Mouse (Mus musculus) bone marrow macrophage, adult 2 months (primary cell): ENCODE measurements around the gene Dnajc5. TPM values are rescaled to one million over a fixed set of nuclear protein-coding genes. Genes with fewer than 3 reads are reported as not detected.

Experiments
- H3K27ac ChIP-seq: 2 replicates; pipeline ENCODE4 v1.5.1; 2012; ENCODE audit warnings: low read depth, low read length; ENCODE audit not compliant: insufficient read depth
- H3K4me1 ChIP-seq: 2 replicates; pipeline ENCODE4 v1.6.1; 2012; ENCODE audit warnings: low read length; ENCODE audit not compliant: control insufficient read depth, insufficient read depth
- H3K4me3 ChIP-seq: 2 replicates; pipeline ENCODE4 v1.5.1; 2012; ENCODE audit warnings: mild to moderate bottlenecking, low read length, moderate library complexity; ENCODE audit not compliant: insufficient read depth
- CTCF ChIP-seq: IDR thresholded peaks from 2 replicates; pipeline ENCODE4 v1.5.1; 2012; ENCODE audit warnings: low read depth, mild to moderate bottlenecking, low read length, moderate library complexity
- POLR2A ChIP-seq: IDR thresholded peaks from 2 replicates; pipeline ENCODE4 v1.6.1; 2012; ENCODE audit warnings: mild to moderate bottlenecking, low read depth, low read length, borderline replicate concordance
- polyA plus RNA-seq: library from polyadenylated mRNA; stranded (reverse); fragments of >200 nt; gene quantifications from 2 replicates; pipeline ENCODE4 v1.2.4, GENCODE M21; 2012; ENCODE audit not compliant: missing spikeins, insufficient read depth, insufficient read length

Gene Dnajc5
- polyA plus RNA-seq, 1 experiment: 71.7 TPM

DNA sequence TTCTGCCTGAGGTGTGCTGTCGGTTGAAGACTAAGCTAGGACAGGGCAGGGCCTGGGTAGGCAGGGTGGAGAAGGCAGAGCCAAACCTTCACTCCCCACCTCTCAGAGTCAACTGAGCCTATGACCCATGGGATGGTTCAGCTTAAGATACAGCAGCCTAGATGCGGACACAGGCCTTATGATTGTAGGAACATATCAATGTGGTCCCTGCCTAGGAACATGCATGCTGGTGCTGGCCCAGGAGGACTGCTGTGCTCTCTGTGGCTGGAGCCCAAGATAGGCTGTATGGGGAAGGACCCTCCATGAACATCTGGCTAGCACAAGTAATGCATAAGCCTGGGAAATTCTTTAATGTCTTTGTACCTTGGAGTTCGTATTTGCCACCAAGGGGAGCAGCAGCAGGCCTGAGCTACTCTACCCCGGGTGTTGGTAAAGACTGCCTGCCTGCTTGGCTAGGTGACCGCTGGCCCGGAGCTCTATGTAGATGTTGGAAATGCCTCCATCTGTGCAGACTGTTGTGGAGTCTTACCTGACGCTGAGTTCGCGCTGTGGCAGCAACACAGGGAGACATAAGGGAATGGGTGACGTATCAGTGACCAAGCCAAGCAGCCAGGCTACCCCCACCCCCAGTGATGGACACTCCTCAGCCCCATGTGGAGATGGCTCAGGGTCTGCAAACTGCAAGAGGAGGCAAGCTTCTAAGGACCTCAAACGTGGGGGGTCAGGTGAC is 51.8 kb downstream of the Dnajc5 start:
- TF ChIP-seq POLR2A: no peak
- no peak for TF ChIP-seq CTCF
- no peak overlapping the region for H3K4me3 ChIP-seq
- H3K4me1 ChIP-seq: no peaks in the 10 kb centered on the region
- no peak overlapping the region for H3K27ac ChIP-seq

DNA sequence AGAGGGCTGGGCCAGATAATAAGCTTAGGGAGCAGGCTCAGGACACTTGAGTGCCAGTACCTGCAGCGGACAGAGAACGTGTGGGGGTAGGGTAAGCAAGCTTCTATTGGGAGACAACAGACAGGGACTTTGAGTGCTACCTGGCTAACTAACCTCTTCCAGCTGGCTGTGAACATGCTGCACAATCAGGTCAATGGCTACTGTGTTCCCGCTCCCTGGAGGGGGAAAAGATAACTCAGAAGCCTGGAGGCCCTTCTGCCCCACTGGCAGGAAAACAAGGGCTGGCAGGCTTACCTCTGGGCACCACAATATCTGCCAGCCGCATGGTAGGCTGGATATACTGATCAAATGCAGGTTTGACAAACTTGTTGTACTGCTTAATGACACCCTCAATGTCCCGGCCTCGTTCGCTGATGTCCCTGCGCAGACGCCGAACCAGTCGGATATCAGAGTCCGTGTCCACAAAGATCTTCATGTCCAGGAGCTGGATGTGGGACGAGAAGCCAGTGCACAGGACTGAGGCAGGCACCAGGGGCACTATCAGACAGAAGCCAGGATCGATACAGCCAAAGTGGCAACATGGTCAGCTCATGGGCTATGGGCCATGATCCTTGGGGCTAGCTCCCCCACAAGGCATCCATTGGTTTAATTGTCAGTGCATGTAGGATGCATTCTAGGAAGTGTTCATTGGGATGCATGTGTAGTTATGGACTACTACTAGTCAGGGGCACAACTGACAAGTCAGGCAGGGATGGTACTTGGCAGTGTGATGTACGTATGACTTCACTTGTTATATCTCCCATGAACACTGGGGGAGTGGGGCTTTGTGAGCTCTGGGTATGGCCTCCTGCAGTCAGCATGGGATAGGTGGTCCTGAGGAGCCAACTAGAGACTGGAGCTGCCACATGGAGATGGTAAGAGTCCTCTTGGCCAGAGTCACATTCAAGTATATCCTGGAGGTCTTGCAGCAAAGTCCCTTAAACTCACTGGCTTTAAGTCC is 52.9 kb downstream of the Dnajc5 start:
- TF ChIP-seq POLR2A (no peak), CTCF (no peak)
- Histone ChIP-seq H3K27ac (no peak overlapping the region), H3K4me1 (no peaks in the 10 kb centered on the region), H3K4me3 (no peak overlapping the region)

DNA sequence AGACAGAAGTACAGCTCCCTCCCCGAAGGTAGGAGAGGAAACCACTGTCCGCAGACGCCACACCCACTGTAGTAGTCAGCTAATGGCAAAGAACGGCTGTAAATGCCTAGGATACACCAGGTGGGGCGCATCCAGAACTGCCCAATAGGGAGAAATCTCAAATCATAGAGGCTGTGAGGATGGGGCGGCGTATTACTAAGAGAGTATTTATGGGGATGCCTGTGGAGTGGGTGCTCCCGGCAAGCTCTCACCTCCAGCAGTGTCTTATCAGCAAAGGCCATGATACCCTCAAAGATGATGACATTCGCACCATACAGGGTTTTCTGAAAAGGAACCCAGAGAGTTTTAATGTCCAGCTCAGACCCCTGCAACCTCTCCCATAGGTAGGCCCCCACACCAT is 53.7 kb downstream of the Dnajc5 start:
- no peak for TF ChIP-seq POLR2A
- Histone ChIP-seq H3K4me3 (no peak overlapping the region), H3K27ac (no peak overlapping the region), H3K4me1 (no peaks in the 10 kb centered on the region)

DNA sequence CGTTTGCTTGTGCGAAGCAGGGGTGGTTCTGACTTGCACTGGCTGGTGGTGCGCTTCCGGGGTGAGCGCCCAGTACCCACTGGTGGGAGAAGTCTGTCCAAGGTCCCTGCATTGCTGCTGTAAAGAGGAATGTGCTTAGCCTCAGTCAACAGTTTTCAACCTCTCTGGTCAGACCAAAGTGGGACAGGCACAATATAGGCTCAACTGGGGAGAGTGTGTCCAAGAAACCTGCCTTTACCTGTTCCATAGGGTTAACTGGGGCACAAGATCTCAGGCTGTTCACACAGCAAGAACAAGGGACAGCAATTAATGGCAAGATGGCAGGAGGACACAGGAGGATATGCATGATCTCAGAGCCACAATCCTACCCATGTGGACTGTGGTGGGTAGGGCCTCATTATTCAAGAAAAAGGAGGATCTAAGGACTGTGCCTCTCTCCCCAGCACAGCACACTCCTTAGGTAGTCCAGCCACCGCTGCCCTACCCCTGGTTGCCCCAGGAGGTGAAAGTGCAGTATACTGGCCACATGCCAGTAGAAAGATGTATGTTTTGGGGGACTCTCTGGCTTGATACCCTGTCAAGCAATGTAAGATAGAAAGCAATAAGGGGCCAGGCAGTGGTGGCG is 54.7 kb downstream of the Dnajc5 start:
- no peak for TF ChIP-seq CTCF
- TF ChIP-seq POLR2A: no peak
- Histone ChIP-seq H3K4me1 (peaks cover 1% of the 10 kb centered on the region), H3K4me3 (no peak overlapping the region), H3K27ac (no peak overlapping the region)

DNA sequence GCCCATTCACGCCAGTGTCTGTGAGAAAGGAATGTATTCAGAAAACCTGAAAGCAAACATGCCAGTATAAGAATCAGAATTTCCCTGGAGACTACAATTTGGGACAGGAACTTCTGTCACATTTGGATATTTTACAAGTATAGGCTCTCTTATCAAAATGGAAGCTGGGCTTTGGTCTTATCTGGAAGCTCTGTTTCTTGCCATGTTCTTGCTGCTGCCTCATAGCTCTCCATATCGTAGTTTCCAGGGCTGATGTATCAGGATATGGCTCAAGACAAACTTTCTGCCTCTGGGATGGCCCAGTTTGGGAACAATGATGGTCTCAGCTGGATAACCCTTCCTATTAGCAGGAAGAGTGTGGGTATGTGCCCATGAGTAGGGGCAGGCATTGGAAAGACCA is 56.3 kb downstream of the Dnajc5 start:
- peaks cover 6% of the 10 kb centered on the region for H3K4me1 ChIP-seq
- no peak overlapping the region for H3K27ac ChIP-seq
- TF ChIP-seq POLR2A: no peak
- no peak for TF ChIP-seq CTCF
- H3K4me3 ChIP-seq: no peak overlapping the region

DNA sequence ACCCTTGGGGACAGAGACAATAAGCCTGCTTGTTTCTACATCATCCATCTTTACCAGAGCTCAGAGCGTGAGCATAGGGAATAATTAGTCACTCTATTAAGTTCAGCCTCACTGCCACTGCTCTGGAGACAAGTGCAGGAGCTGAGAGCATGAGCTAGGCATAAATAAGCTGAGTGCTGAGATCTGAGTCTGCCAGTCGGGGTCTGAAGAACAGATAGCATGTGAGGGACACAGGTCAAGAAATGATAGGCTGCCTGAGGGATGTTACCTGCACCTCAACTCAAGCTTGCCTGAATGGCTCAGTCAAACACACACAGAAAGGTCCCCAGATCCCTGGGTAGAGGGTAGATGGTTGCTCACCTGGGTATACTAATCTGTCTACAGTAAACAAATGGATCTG is 56.8 kb downstream of the Dnajc5 start:
- TF ChIP-seq CTCF (no peak), POLR2A (no peak)
- peaks cover 8% of the 10 kb centered on the region for H3K4me1 ChIP-seq
- no peak overlapping the region for H3K4me3 ChIP-seq
- no peak overlapping the region for H3K27ac ChIP-seq

DNA sequence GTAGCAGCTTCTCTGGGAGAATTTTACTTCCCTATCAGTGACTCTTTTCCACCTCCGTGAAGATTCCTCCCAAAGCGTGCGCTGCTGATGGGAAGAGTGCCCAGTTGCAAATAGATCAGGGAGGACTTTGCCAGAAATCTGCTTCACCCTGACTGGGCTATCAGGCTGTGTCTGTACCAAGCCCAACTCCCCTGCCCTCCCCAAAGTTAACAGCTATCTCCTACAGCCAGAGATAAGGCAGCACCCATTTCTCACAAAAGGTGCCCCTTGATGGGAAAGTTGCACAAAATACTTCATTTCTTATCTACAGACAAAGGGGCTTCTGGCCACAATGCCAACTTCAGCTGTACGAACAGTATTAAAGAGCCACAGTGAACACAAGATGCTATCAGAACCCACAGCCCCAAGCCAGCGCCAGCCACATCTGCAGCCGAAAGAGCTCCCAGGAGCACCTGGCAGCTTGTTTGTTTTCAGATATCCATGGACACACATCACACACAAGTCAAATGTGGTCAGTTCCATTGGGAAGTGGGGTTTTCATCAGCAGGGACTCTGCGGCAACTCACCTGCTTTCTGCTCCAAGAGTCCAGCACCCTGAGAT is 57.8 kb downstream of the Dnajc5 start:
- peaks cover 12% of the 10 kb centered on the region for H3K4me1 ChIP-seq
- H3K27ac ChIP-seq: no peak overlapping the region
- no peak for TF ChIP-seq POLR2A
- no peak overlapping the region for H3K4me3 ChIP-seq

DNA sequence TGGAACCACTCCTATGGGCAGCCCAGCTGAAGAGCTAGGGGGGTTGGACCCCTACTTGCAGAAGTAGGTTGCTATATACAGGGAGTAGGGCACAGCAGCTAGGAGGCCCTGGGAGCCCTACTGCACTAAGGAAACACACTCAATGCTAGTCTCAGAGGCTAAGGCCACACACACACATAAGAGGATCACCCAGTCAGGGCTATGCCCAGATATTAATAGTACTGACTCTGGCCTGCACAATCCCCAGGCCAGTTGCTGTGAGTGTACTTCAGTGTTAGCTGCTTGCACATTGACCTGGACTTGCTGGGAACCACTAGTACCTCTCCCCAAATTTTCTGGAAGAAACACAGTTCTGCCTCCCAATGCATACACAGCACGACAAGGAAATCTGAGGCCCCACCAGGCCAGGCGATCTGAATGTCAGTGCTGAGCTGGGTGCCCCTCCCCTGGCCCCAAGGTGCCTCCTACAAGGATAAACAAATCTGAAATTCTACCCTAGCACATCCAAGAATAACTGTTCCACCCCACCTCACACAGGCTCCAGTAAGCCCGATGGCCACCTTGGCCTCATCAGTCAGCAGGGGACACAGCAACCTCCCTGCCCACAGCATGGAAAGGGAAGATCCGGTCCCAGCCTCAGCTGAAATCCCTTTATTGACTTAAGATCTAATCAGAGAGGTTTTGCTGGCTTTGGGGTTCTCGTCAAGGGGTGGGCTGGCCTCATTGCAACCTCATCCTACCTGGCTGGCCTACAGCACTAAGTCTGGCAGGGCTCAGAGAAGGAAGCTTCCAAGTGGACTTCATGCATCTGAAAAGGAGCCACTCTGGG is 58.7 kb downstream of the Dnajc5 start:
- Histone ChIP-seq H3K27ac (no peak overlapping the region), H3K4me1 (peaks cover 12% of the 10 kb centered on the region), H3K4me3 (no peak overlapping the region)
- TF ChIP-seq POLR2A: no peak

DNA sequence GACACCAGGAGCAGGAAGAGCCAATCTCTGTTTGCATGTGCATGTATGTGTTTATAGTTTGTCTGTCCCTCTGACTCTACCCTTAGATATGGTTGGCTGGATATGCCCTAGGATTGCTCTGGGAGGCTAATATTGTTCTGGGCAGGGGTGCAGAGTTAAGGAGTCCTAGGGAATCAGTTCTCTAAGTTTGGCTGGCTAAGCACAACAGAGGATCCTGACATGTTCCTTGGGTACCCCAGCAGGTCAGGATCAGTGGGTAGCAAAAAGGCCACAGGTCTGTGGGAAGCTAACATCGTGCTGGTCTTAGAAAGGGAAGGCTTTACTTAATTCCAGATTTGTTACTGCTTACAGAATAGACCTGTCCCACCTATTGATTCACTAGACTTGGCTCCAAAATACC is 59.4 kb downstream of the Dnajc5 start:
- no peak overlapping the region for H3K4me3 ChIP-seq
- H3K27ac ChIP-seq: no peak overlapping the region
- peaks cover 12% of the 10 kb centered on the region for H3K4me1 ChIP-seq
- TF ChIP-seq CTCF: no peak
- no peak for TF ChIP-seq POLR2A
